Mouse (Mus musculus): ENCODE results near the gene Ccdc138. TPM values are rescaled to one million over a fixed set of nuclear protein-coding genes. Genes with fewer than 3 reads are reported as not detected.

Ccdc138 gene
- total RNA-seq, 1 experiment from 2014 or later, result 1.9 TPM

- no peak for ATAC-seq (replicated peaks; ENCODE audit: insufficient number of reproducible peaks, low FRiP score, low TSS enrichment, poor library complexity, severe bottlenecking)
These were observed 127.3 kb downstream of the Ccdc138 start for GRCm38 (mm10) chr10:58624848-58625711.

Other genes with a start within 250 kb of the Ccdc138 start
- gene Gcc2, start 242.5 kb upstream of the Ccdc138 start, total RNA-seq (2017), result 35.0 to 48.5 TPM (median 37.9 TPM) in 3 replicates
- 106 to 148 TPM (median 112 TPM) in 3 replicates for gene Lims1, start 174.5 kb upstream of the Ccdc138 start, total RNA-seq (2017)
- gene Ranbp2, start 51.0 kb upstream of the Ccdc138 start, total RNA-seq (2017), result 156 to 190 TPM (median 175 TPM) in 3 replicates
- not detected in 3 replicates for gene Edar, start 177.7 kb downstream of the Ccdc138 start, total RNA-seq (2017)
- gene Gm17542, start 220.3 kb downstream of the Ccdc138 start, total RNA-seq (2017), result not detected in 3 replicates

Measured in monocyte, adult 5-6 weeks (primary cell).